Mouse (Mus musculus): Measurements from ENCODE around the gene Casc3.

Gene Casc3

DNA sequence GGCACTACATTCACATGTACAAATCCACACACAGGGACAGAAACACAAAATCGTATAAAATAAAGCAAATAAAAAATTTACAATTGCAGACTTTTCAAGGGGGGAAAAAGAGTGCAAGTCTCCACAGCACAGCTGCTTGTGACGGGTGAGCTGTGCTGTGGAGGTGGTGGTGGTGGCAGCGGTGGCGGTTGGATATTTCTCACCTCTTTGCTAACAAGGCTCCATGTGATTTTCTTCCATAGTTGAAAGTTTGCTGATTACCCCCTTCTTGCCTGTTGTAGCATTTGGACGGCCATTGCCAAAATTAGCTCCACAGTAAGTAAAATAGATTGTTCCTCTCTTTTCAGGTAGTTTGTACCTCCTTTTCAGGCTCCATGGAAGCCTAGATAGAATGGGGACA is at the start of gene Casc3:
Gene Casc3, plus strand, starts transcription at position 301 of the 400 bp plus-strand sequence.
- no peak for DNase-seq (ENCODE audit: low spot score)

DNA sequence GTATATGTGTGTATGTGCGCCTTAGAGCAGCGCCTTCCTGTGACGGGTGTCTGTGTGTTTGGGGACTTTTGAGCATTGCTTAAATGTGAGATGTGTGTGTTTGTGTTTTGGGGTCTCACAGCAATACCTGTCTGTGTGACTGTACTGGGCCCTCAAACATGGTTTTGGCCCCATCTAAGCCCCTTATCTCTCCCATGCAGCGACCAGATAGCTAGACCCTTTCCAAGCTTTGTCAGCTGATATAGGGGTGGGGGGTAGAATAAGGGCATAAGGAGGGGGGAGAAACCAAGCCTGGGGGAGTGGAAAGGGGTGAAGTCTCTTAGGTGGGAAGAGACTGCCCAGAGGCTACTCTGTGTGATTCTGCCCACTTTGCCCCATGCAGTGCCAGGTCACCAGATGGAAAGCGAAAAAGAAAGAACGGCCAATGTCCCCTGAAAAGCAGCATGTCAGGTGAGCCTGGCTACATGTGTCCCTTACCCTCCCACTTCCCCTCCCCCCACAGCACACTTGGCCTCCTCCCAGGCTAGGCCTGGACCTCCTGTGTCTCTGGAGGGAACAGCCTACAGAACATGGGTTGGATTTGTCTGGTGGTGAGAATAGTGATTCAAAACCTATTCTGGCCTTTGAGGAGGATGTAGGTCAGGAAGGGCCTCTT is 48.9 kb upstream of the Casc3 start:
- DNase-seq (ENCODE audit: low spot score): peak; percentile 65

DNA sequence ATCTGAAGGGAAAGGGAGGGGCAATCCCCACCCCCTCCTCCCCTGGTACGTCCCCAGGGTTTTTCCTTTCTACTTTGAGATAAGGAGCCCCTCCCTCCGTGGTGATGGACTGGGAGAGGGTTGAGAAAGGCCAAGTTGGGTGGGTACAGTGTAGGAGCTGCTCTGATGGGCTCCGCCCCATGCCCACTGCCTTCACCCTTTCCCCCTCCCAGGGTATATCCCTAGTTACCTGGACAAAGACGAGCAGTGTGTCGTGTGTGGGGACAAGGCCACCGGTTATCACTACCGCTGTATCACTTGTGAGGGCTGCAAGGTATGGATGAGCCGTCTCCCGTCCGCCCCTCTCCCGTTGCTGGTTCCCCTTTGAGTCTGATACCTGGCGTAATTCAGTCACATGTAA is 48.0 kb upstream of the Casc3 start:
- DNase-seq (ENCODE audit: low spot score): no peak

GRCm38 (mm10) chr11:98761939-98762338 is 42.8 kb upstream of the Casc3 start:
- DNase-seq (ENCODE audit: low spot score): no peak

DNA sequence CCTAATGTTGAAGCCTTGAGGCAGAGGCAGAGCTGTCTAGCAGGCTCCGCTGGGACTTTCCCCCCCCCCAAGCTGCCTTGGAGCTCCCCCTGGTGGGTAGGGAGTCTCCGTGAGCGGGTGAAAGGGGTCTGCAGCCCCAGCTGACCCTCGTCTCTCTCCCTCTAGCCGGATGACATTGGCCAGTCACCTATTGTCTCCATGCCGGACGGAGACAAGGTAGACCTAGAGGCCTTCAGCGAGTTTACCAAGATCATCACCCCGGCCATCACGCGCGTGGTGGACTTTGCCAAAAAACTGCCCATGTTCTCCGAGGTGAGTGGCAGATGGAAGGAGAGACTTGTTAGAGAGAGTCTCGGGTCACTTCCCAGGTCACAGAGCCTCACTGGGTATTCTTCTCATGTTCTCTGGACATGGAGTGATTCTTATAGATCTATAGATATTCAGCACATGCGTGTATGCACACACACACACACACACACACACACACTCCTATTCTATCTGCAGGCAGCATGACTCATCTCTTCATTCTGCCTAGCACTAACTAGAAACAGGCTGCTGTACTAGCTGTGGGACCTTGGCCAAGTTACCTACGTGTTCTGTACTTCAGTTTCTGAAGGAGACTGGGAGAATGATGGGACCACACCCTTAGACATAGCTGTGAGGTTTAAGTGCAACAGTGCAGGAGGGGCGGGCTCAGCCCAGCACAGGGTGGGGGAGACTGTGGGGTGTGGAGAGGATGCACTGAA is 41.8 kb upstream of the Casc3 start:
- no peak for DNase-seq (ENCODE audit: low spot score)

DNA sequence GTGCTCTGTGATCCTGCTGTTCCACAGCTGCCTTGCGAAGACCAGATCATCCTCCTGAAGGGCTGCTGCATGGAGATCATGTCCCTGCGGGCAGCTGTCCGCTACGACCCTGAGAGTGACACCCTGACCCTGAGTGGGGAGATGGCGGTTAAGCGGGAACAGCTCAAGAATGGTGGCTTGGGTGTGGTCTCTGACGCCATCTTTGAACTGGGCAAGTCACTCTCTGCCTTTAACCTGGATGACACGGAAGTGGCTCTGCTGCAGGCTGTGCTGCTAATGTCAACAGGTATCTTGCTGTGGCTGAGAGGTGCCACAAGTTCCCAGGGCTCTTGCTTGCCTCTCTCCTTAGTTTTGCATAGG is 41.2 kb upstream of the Casc3 start:
- no peak for DNase-seq (ENCODE audit: low spot score)

- DNase-seq (ENCODE audit: low spot score): no peak
Measured at GRCm38 (mm10) chr11:98764091-98764490, 40.6 kb upstream of the Casc3 start.

DNA sequence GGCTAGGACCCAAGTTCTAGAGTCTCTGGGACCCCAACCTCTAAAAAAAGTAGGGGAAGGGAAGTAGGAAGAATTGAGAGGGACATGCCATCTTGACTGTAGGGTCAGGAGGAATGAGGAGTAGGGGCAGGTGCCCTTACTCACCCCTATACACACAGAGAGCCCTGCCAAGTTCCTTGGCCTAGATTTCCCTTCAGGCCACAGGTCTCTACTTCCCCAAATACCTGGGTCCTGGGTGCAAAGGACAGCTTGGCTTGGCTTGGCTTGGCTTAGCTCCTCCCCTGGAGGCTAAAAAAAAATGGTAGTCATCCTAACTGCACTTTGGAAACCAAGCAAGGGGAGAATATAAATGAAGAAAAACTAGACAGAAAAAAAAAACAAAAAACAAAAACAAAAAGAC is 40.0 kb upstream of the Casc3 start:
- no peak for DNase-seq (ENCODE audit: low spot score)

DNA sequence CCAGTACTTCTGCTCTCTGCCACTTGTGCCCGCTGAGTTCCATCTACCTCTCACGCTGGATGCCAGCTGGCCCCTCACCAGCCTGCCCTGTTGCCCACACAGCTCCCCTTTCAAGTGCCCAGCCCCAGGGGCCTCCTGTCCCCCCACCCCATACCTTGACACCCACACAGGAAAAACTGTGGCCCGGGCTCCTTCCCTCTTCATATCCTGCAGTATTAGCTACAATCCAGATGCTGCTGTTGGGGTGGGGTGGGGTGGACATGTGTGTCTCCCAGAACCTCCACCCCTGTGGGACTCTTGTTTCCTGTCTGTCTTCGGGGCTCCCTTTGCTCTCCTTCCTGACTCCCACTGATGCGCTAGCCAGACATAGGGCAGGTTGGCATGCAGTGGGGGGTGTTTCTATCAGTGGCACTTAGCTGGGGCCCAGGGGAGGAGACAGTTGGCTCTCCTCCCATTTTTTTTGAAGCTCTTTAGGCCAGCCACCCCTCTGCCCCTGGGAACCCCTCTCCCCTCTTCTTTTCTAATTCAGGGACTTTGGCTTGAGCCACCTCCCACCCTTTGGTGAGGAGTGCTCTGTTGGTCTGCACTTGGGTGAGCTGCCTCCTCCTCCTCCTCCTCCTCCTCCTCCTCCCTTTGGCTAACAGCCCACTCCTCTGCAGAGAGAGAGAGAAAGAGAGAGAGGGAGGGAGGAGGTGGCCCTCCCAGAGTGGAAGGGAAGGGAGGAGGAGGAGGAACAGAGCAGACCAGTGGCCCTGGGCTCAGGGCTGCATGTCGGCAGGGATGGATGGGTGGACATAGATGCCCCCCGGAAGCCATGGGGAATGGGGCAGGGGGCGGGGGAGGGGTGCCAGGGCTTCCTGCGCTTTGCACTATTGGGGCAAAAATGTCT is 39.0 kb upstream of the Casc3 start:
- no peak for DNase-seq (ENCODE audit: low spot score)

DNA sequence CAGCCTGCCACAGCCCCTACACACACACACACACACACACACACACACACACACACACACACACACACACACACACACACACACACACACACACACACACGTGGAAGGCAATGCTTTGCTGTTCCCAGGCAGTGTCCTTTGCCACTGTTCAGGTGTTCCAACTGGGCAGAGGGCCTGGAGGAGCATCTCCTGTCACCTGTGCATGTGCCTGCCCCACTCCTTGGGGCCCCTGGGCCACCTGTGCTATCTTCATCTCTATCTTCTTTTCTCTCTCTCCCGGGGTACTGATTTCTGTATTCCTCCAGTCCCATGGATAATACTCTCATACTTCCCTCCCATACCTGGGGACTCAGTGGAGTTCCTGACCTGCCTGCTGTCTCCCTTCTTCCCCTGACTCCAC is 38.4 kb upstream of the Casc3 start:
- DNase-seq (ENCODE audit: low spot score): no peak

DNA sequence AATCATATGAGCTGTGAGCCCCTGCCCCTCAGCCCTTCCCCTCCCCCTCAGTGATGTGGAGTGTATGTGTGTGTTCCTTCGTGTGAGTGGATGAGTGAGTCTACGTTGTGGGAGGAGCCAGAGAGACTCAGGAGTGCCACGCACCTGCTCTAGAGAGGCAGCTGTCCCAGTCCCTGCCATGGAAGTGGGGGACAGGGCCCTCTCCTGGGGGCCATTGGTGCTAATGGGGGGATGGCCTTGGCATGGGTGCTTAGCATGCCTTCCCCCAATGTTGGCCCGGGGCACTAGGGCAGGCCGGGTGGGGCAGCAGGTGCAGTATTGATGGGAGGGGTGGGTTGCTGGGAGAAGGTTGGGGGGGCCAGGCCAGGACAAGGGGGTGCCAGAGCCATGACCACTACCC is 37.9 kb upstream of the Casc3 start:
- no peak for DNase-seq (ENCODE audit: low spot score)

GRCm38 (mm10) chr11:98767276-98767675 is 37.4 kb upstream of the Casc3 start:
- DNase-seq (ENCODE audit: low spot score): peak; percentile 68

DNA sequence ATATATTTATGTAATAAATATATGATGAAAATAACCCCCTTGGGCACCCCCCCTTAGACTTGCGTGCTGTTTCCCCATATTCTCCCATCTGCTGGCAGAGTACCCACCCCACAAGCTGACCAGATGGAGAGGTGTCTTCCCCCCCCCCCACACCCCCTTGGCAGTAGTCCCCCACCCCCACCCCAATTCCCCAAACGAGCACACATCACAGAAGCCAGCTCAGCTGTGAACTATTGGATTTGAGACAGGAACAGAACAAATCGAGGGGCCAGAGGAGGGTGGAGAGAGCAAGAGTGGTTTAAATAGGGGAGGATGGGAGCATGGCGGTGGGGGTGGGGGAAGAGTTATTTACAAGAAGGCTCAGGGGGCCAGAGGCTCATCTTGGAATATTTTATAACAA is 37.0 kb upstream of the Casc3 start:
- DNase-seq (ENCODE audit: low spot score): no peak

GRCm38 (mm10) chr11:98768127-98769006 is 36.3 kb upstream of the Casc3 start:
- DNase-seq (ENCODE audit: low spot score): peak; percentile 66

DNA sequence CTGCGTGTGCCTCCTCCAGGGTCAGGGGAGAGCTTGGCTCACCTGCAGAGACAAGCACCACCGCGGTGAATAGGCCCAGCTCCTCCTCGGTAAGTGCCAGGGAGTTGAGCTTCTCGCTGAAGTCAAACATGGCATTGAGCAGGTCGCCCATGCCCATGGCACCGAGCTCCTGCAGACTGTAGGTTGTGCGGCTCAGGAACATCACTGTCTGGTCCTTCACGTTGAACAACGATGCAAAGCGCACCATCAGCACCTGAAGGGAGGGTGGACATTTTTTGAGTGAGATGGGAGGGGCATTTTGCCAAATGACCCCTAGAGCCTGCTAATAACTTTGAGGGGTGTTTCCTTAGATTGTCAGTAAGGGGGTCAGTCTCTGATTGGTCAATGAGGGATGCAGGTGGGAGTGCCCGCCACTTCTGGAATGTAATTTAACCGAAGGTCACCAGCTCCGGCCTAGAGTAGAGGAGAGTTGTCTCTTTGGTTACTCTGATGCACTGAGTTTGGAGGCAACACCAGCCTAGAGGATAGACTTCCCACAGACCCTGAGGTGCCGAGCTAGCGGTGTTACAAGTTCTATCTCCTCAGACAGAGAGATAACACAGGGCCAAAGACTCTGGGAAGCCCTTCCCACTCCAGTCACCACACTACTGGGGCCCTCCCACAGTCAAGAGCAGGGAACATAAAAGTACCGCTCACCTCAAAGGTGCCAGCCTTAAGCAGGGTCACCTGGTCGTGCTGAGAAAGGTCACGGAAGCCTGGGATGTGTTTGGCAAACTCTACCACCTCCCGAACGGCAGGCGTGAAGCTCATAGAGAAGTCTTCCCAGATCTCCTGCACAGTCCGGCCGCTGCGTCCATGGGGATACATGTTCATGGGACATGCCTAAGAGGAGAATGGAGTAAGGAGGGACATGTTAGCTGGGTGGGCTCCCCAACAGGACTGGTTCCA is 35.4 kb upstream of the Casc3 start:
- DNase-seq (ENCODE audit: low spot score): no peak

GRCm38 (mm10) chr11:98770096-98770975 is 34.4 kb upstream of the Casc3 start:
- no peak for DNase-seq (ENCODE audit: low spot score)

GRCm38 (mm10) chr11:98771131-98771530 is 33.6 kb upstream of the Casc3 start:
- DNase-seq (ENCODE audit: low spot score): no peak

- peak; percentile 82 for DNase-seq (ENCODE audit: low spot score)
Measured at GRCm38 (mm10) chr11:98771844-98772525, 32.7 kb upstream of the Casc3 start.

DNA sequence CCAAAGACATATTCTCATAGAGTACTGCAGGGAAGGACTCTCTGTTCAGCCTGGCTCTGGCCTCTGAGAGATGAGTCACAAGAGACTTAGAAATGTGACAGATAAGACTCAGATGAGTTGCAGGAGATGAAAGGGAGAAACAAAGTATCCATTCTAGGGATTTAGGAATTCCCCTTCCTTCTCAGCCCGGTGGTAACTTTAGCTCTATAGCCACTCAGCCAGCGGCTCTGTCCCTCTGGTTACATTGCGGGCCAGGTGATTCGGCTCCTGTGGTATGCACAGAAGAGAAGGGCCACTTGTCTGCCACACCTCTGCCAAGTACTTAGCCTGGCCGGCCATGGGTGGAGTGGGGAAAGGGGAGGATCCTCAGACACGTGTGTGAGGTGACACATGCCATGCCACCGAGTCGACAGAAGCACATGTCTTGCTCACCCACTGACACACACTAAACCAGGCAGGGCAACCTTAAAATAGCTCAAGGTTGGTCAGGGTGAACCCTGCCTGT is 32.0 kb upstream of the Casc3 start:
- no peak for DNase-seq (ENCODE audit: low spot score)

Data from testis, postnatal 10 days (tissue).